Mouse (Mus musculus) ES-E14 (cell line): Measurements from ENCODE around the gene Chst15.

Source experiments
- CHD2 ChIP-seq: IDR thresholded peaks from 2 replicates; pipeline ENCODE4 v1.6.1; 2014; ENCODE audit warnings: mild to moderate bottlenecking, low read depth, low read length, inconsistent platforms
- HCFC1 ChIP-seq: IDR thresholded peaks from 2 replicates; pipeline ENCODE4 v1.6.1; 2012; ENCODE audit warnings: low read length, inconsistent platforms, borderline replicate concordance; ENCODE audit not compliant: insufficient read depth
- ZC3H11A ChIP-seq: IDR thresholded peaks from 2 replicates; pipeline ENCODE4 v1.6.1; 2012; ENCODE audit warnings: low read depth, mild to moderate bottlenecking, inconsistent platforms, low read length, borderline replicate concordance
- ZNF384 ChIP-seq: IDR thresholded peaks from 2 replicates; pipeline ENCODE4 v1.6.1; 2012; ENCODE audit warnings: low read depth, low read length, inconsistent platforms

DNA sequence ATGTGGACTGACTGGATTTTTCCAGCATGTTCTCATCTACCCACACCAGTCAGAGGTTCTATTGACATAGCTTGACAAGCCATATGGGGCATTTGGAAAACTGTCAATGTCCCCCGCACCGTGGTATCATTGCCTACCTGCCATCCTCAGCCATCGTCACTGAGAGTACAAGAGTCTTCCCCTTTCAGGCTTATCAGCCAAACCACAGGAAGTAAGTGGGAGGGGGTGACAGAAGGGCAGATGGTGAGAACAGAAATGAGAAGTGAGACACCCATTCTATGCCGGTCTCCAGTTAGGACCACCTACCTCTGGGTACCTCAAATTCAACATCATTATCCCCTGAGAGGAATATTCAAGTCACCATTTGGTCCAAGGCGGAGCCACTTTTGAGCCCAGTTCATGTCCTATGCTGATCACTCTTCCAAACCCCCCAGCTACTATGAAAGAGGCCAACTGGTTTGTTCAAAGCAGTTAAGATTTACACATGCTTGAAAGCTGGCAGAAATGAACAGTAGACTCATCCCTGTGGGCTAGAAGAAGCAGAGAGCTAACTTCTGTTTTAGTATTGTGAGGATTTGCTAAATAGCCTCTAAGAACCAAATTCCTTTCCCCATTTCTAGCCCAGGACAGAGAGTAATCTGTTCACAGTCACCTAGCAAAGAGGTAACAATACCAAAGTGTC is 48.8 kb upstream of the Chst15 start:
- TF ChIP-seq HCFC1: no peak
- TF ChIP-seq ZC3H11A: no peak
- no peak for TF ChIP-seq ZNF384
- no peak for TF ChIP-seq CHD2
